In the genomic region with DNA sequence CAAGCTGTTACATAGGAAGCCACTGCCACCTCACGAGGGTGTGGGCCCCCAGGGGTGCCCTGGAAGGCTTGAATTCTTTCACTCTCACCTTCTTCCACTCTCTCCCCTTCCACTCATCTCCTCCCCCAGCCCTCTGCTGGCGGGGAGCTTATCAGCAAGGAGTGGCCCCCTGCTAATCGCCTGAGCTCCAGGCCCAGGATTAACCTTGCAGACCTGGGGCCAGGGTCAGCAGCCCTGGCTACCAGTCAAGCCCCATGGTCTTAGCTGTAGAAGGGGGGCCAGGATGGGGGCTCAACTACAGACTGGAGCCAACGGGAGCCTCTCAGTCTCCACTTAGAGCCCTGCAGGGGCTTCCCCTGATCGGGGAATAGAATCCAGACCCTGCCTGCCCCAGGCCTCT, we compare ENCODE assay signal across 14 mouse cellular contexts.
DNase-seq lines count a peak whose midpoint lies in the region; ATAC-seq and TF ChIP-seq lines count a peak whose summit lies in the region.
"Had no signal": no experiment of that assay in that cellular context is flagged by ENCODE, and none has a peak within 500 bp of the region (broad histone marks: within the 10 kb centered on the region; RNA-seq: fewer than 3 reads in every experiment).

No protein-coding gene starts in this region.

- H3K4me2 ChIP-seq in forebrain, postnatal 0 days (ENCODE audit: low read depth): no peak overlapping the region
- no peak overlapping the region for H3K4me2 ChIP-seq in limb, embryonic 11.5 days (ENCODE audit: low read depth, severe bottlenecking)
- no peak overlapping the region for H3K4me2 ChIP-seq in CH12.LX (ENCODE audit: insufficient read depth, low read depth, poor library complexity, severe bottlenecking)
- H3K4me2 ChIP-seq in liver, embryonic 11.5 days: no peak overlapping the region
- H3K4me2 ChIP-seq: embryonic facial prominence, embryonic 12.5 days had no signal

- H3K36me3 ChIP-seq in forebrain, embryonic 10.5 days (replicated peaks): no peaks in the 10 kb centered on the region
- H3K36me3 ChIP-seq in forebrain, postnatal 0 days (ENCODE audit: insufficient read depth): no peaks in the 10 kb centered on the region
- no peaks in the 10 kb centered on the region for H3K36me3 ChIP-seq in limb, embryonic 11.5 days (ENCODE audit: control insufficient read depth, insufficient read depth, low read length)
- no peaks in the 10 kb centered on the region for H3K36me3 ChIP-seq in limb, embryonic 10.5 days
- H3K36me3 ChIP-seq in CH12.LX (replicated peaks in 1 of 2; ENCODE audit: control insufficient read depth in 1 of 2, insufficient read depth in 1 of 2, low read length in 1 of 2): no peaks in the 10 kb centered on the region
- H3K36me3 ChIP-seq in liver, embryonic 11.5 days (ENCODE audit: control insufficient read depth, insufficient read depth, low read length): no peaks in the 10 kb centered on the region
- H3K36me3 ChIP-seq: embryonic facial prominence, embryonic 12.5 days had no signal

- no peak for TF ChIP-seq CTCF in forebrain, postnatal 0 days (IDR thresholded peaks at IDR 0.05; ENCODE audit: low read depth)
- peak in 1 of 2 experiments; percentile 38; a peak in 2 of 4 replicates for TF ChIP-seq CTCF in CH12.LX (conservative IDR thresholded peaks at IDR 0.05 in 1 of 2, IDR thresholded peaks at IDR 0.05 in 1 of 2; ENCODE audit: low read depth in 2 of 2, low read length in 2 of 2)

- no peaks in the 10 kb centered on the region for H3K79me2 ChIP-seq in CH12.LX (replicated peaks; ENCODE audit: control insufficient read depth, extremely low read depth, insufficient read depth, poor library complexity, severe bottlenecking)

- no peak overlapping the region for H3K4me3 ChIP-seq in forebrain, embryonic 10.5 days
- no peak overlapping the region for H3K4me3 ChIP-seq in forebrain, postnatal 0 days (ENCODE audit: low read depth, low read length)
- no peak overlapping the region for H3K4me3 ChIP-seq in limb, embryonic 11.5 days (ENCODE audit: low read depth, low read length)
- no peak overlapping the region for H3K4me3 ChIP-seq in limb, embryonic 10.5 days
- H3K4me3 ChIP-seq in CH12.LX (replicated peaks in 1 of 3; ENCODE audit: low read depth in 2 of 3, low read length in 2 of 3, poor library complexity in 1 of 3): no peak overlapping the region
- H3K4me3 ChIP-seq in liver, embryonic 11.5 days (ENCODE audit: low read depth, low read length): no peak overlapping the region
- H3K4me3 ChIP-seq: embryonic facial prominence, embryonic 12.5 days; myocyte had no signal

- no peak for TF ChIP-seq RAD21 in CH12.LX (IDR thresholded peaks at IDR 0.05; ENCODE audit: low read depth, low read length)

- in situ Hi-C loops in CH12.LX (cut with MboI; ENCODE audit: low pct_ligation_motif_present, low pct_unique_long_range_greater_than_20kb, low sequenced_read_pairs): loop anchor here (5.0 to 25.0 kb wide), 4 partner anchors 111 to 704 kb away; partner anchors contain the start of genes Olfr323 and Trim58

- peaks cover 36% of the 10 kb centered on the region for H3K27me3 ChIP-seq in forebrain, embryonic 10.5 days (ENCODE audit: poor library complexity, severe bottlenecking)
- no peaks in the 10 kb centered on the region for H3K27me3 ChIP-seq in forebrain, postnatal 0 days (ENCODE audit: insufficient read depth, low read length)
- H3K27me3 ChIP-seq in limb, embryonic 11.5 days (ENCODE audit: control insufficient read depth, insufficient read depth, low read length): peaks cover 3% of the 10 kb centered on the region; the same call in 1 of the 2 replicates
- peaks cover 41% of the 10 kb centered on the region for H3K27me3 ChIP-seq in limb, embryonic 10.5 days (ENCODE audit: low read depth, poor library complexity, severe bottlenecking)
- H3K27me3 ChIP-seq in CH12.LX (replicated peaks): peaks cover 47% of the 10 kb centered on the region
- peaks cover 16% of the 10 kb centered on the region for H3K27me3 ChIP-seq in liver, embryonic 11.5 days (replicated peaks; ENCODE audit: control insufficient read depth, insufficient read depth, low read length)

- H3K9me3 ChIP-seq in forebrain, embryonic 10.5 days: no peaks in the 10 kb centered on the region
- no peaks in the 10 kb centered on the region for H3K9me3 ChIP-seq in forebrain, postnatal 0 days (ENCODE audit: low read length)
- no peaks in the 10 kb centered on the region for H3K9me3 ChIP-seq in limb, embryonic 11.5 days (ENCODE audit: control insufficient read depth, low read length)
- no peaks in the 10 kb centered on the region for H3K9me3 ChIP-seq in limb, embryonic 10.5 days (replicated peaks)
- H3K9me3 ChIP-seq in CH12.LX (replicated peaks; ENCODE audit: low read length): peaks cover 2% of the 10 kb centered on the region
- H3K9me3 ChIP-seq in liver, embryonic 11.5 days (ENCODE audit: control insufficient read depth, low read length): no peaks in the 10 kb centered on the region
- H3K9me3 ChIP-seq: embryonic facial prominence, embryonic 12.5 days had no signal

- ATAC-seq in forebrain, postnatal 0 days: no peak
- no peak for ATAC-seq in limb, embryonic 11.5 days (ENCODE audit: insufficient number of reproducible peaks, low FRiP score, low TSS enrichment, low read depth)
- 0 out of 2 replicates have a peak, but pooled peaks have one; percentile 29 for ATAC-seq in liver, embryonic 11.5 days (replicated peaks; ENCODE audit: low FRiP score)

- H3K27ac ChIP-seq in forebrain, embryonic 10.5 days: peak overlapping the region; percentile 48; the same call in 1 of the 2 replicates
- H3K27ac ChIP-seq in forebrain, postnatal 0 days (ENCODE audit: low read depth, low read length): no peak overlapping the region
- no peak overlapping the region for H3K27ac ChIP-seq in limb, embryonic 11.5 days (replicated peaks; ENCODE audit: low read depth, low read length)
- H3K27ac ChIP-seq in limb, embryonic 10.5 days: no peak overlapping the region
- H3K27ac ChIP-seq in CH12.LX (ENCODE audit: insufficient read depth, low read depth): no peak overlapping the region
- no peak overlapping the region for H3K27ac ChIP-seq in liver, embryonic 11.5 days (ENCODE audit: low read depth, low read length)
- H3K27ac ChIP-seq: embryonic facial prominence, embryonic 12.5 days had no signal

- no peak overlapping the region for H3K9ac ChIP-seq in forebrain, postnatal 0 days
- H3K9ac ChIP-seq in limb, embryonic 11.5 days (ENCODE audit: low read length): no peak overlapping the region
- no peak overlapping the region for H3K9ac ChIP-seq in CH12.LX (ENCODE audit: insufficient read depth, low read depth)
- H3K9ac ChIP-seq in liver, embryonic 11.5 days (ENCODE audit: low read depth, low read length): no peak overlapping the region
- H3K9ac ChIP-seq: embryonic facial prominence, embryonic 12.5 days had no signal

- DNase-seq in forebrain, embryonic 10.5 days (ENCODE audit: extremely low spot score, low spot score): no peak
- DNase-seq in forebrain, postnatal 0 days: no peak
- peak; percentile 32 for DNase-seq in limb, embryonic 11.5 days (ENCODE audit: low spot score)
- DNase-seq in limb, embryonic 10.5 days (ENCODE audit: low spot score): no peak
- DNase-seq in CH12.LX (ENCODE audit: extremely low read depth): no peak
- DNase-seq in liver, embryonic 11.5 days (ENCODE audit: low spot score): no peak
- DNase-seq in frontal cortex, adult 2 months (ENCODE audit: extremely low spot score in 1 of 2, low spot score in 1 of 2): no peak
- DNase-seq in adrenal gland, postnatal 10 days: no peak
- DNase-seq: adrenal gland, adult 8-10 months; cerebellum, adult 9-10 months; heart, adult 18-20 months; kidney, adult 2 months had no signal

- no peak for TF ChIP-seq POLR2A in CH12.LX (IDR thresholded peaks at IDR 0.05; ENCODE audit: low read depth, low read length)

- TF ChIP-seq EP300 in CH12.LX (IDR thresholded peaks at IDR 0.05; ENCODE audit: low read length): no peak

- WGBS in forebrain, embryonic 10.5 days: 6% methylated on average over 5 of the region's 5 CpGs
- WGBS in forebrain, postnatal 0 days: 20% methylated on average over 5 of the region's 5 CpGs
- 8% methylated on average over 5 of the region's 5 CpGs for whole genome bisulfite sequencing in limb, embryonic 11.5 days
- 4% methylated on average over 5 of the region's 5 CpGs for WGBS in limb, embryonic 10.5 days
- 10% methylated on average over 5 of the region's 5 CpGs for WGBS in liver, embryonic 11.5 days

- dilution Hi-C loops in CH12.LX (cut with MboI; ENCODE audit: extremely low pct_ligation_motif_present, extremely low pct_unique_long_range_greater_than_20kb, low sequenced_read_pairs): no loop called here

- peaks cover 23% of the 10 kb centered on the region for H3K4me1 ChIP-seq in forebrain, embryonic 10.5 days
- no peaks in the 10 kb centered on the region for H3K4me1 ChIP-seq in forebrain, postnatal 0 days (ENCODE audit: insufficient read depth)
- H3K4me1 ChIP-seq in limb, embryonic 11.5 days (ENCODE audit: control insufficient read depth, insufficient read depth, low read length): no peaks in the 10 kb centered on the region
- H3K4me1 ChIP-seq in limb, embryonic 10.5 days: peaks cover 26% of the 10 kb centered on the region
- H3K4me1 ChIP-seq in CH12.LX (ENCODE audit: control insufficient read depth in 1 of 2, insufficient read depth in 2 of 2): peaks cover 0 to 10% of the 10 kb centered on the region in 2 experiments; a peak in 2 of 4 replicates
- H3K4me1 ChIP-seq in liver, embryonic 11.5 days (replicated peaks; ENCODE audit: control insufficient read depth, insufficient read depth, low read length): peaks cover 9% of the 10 kb centered on the region; the same call in 1 of the 2 replicates

TF ChIP-seq in CH12.LX, 34 proteins besides CTCF, POLR2A, EP300 and RAD21:
- TF ChIP-seq MAZ (IDR thresholded peaks at IDR 0.05; ENCODE audit: low read depth, low read length): no peak
- TF ChIP-seq SMC3 (IDR thresholded peaks at IDR 0.05; ENCODE audit: low read depth, low read length): peak; percentile 17
